Mouse (Mus musculus) intestine, postnatal 0 days (tissue): ENCODE measurements around the gene Ttf1. TPM values are rescaled to one million over a fixed set of nuclear protein-coding genes. Genes with fewer than 3 reads are reported as not detected.
A peak's percentile ranks its signal among the peaks of the same experiment; 100 is the strongest.
"Not testable (repeated sequence)": the region's sequence is repeated elsewhere in the genome, so short reads cannot be mapped to it uniquely, and the experiment has no call there.

ENCODE experiments used
- ATAC-seq: fragments of 200-750 bp; cut with Nextera tagmentation; 2 replicates; pipeline ENCODE4 v1.8.0; 2017; ENCODE audit warnings: mild to moderate bottlenecking, moderate TSS enrichment, moderate library complexity
- H3K27ac ChIP-seq: fragments of 300-500 bp; sonication (generic); 2 replicates; pipeline ENCODE4 v1.5.1; 2014; ENCODE audit warnings: mild to moderate bottlenecking, low read depth, low read length, moderate library complexity
- H3K27me3 ChIP-seq: fragments of 300-500 bp; sonication (generic); replicated peaks from 2 replicates; pipeline ENCODE4 v1.6.1; 2014; ENCODE audit warnings: low read length, mixed read lengths; ENCODE audit not compliant: control insufficient read depth, insufficient read depth
- H3K36me3 ChIP-seq: fragments of 300-500 bp; sonication (generic); 2 replicates; pipeline ENCODE4 v1.6.1; 2014; ENCODE audit warnings: mild to moderate bottlenecking, moderate library complexity; ENCODE audit not compliant: control insufficient read depth, insufficient read depth
- H3K4me1 ChIP-seq: fragments of 300-500 bp; sonication (generic); replicated peaks from 2 replicates; pipeline ENCODE4 v1.6.1; 2014; ENCODE audit warnings: antibody characterized with exemption, low read length, mixed read lengths; ENCODE audit not compliant: control insufficient read depth, insufficient read depth
- H3K4me2 ChIP-seq: fragments of 300-500 bp; sonication (generic); replicated peaks from 2 replicates; pipeline ENCODE4 v1.6.1; 2014; ENCODE audit warnings: low read depth, mild to moderate bottlenecking, moderate library complexity
- H3K4me3 ChIP-seq: fragments of 300-500 bp; sonication (generic); 2 replicates; pipeline ENCODE4 v1.5.1; 2014; ENCODE audit warnings: low read depth, low read length
- H3K9ac ChIP-seq: fragments of 300-500 bp; sonication (generic); 2 replicates; pipeline ENCODE4 v1.6.1; 2014; ENCODE audit warnings: mild to moderate bottlenecking, low read depth, low read length
- H3K9me3 ChIP-seq: fragments of 300-500 bp; sonication (generic); 2 replicates; pipeline ENCODE4 v1.6.1; 2016; ENCODE audit warnings: mixed run types; ENCODE audit not compliant: control insufficient read depth
- CTCF ChIP-seq: sonication (generic); IDR thresholded peaks from 2 replicates; pipeline ENCODE4 v1.5.1; 2016; ENCODE audit warnings: low read depth, mild to moderate bottlenecking, control low read depth, antibody characterized with exemption, moderate library complexity
- WGBS: fragments of 180-500 bp; shearing (Covaris S2); extraction: QIAGEN DNeasy Blood & Tissue Kit; methylation state at CpG from one replicate; pipeline ENCODE4 v1.1.7; 2014; 5-methylcytosine and 5-hydroxymethylcytosine counted together
- polyA plus RNA-seq: library from polyadenylated mRNA; unstranded; fragments of >200 nt; fragmentation: Nextera tagmentation; extraction: Ambion mirVana; gene quantifications from 2 replicates; pipeline ENCODE4 v1.2.1, GENCODE M21; 2015

The Ttf1 gene
- polyA plus RNA-seq, 1 experiment from 2014 or later: 4.3 TPM

GRCm38 (mm10) chr2:29075331-29076070 is 15.4 kb downstream of the Ttf1 start:
- no peaks in the 10 kb centered on the region for H3K9me3 ChIP-seq
- no peak overlapping the region for H3K27ac ChIP-seq
- H3K4me1 ChIP-seq: no peaks in the 10 kb centered on the region
- ATAC-seq: no peak
- no peak overlapping the region for H3K4me3 ChIP-seq
- no peak for TF ChIP-seq CTCF
- H3K36me3 ChIP-seq: peaks cover 87% of the 10 kb centered on the region
- 75% methylated on average over 11 of the region's 11 CpGs for WGBS
- no peak overlapping the region for H3K9ac ChIP-seq
- H3K27me3 ChIP-seq: no peaks in the 10 kb centered on the region
- H3K4me2 ChIP-seq: no peak overlapping the region

- TF ChIP-seq CTCF: no peak
- 78% methylated on average over 2 of the region's 2 CpGs for WGBS
- no peak overlapping the region for H3K9ac ChIP-seq
- no peaks in the 10 kb centered on the region for H3K4me1 ChIP-seq
- H3K4me2 ChIP-seq: no peak overlapping the region
- no peak overlapping the region for H3K4me3 ChIP-seq
- peaks cover 88% of the 10 kb centered on the region for H3K36me3 ChIP-seq
- H3K9me3 ChIP-seq: no peaks in the 10 kb centered on the region
- no peak for ATAC-seq
- no peaks in the 10 kb centered on the region for H3K27me3 ChIP-seq
- H3K27ac ChIP-seq: no peak overlapping the region
Measured at GRCm38 (mm10) chr2:29076226-29076625, 16.2 kb downstream of the Ttf1 start.

GRCm38 (mm10) chr2:29081965-29082364 is 21.9 kb downstream of the Ttf1 start:
- Histone ChIP-seq H3K36me3 (peaks cover 88% of the 10 kb centered on the region), H3K9ac (no peak overlapping the region), H3K9me3 (no peaks in the 10 kb centered on the region), H3K4me1 (no peaks in the 10 kb centered on the region), H3K4me2 (no peak overlapping the region), H3K27me3 (no peaks in the 10 kb centered on the region), H3K4me3 (no peak overlapping the region), H3K27ac (no peak overlapping the region)
- 66% methylated on average over 3 of the region's 3 CpGs for WGBS
- no peak for ATAC-seq
- TF ChIP-seq CTCF: peak; percentile 22

GRCm38 (mm10) chr2:29086026-29086425 is 26.0 kb downstream of the Ttf1 start:
- TF ChIP-seq CTCF: no peak
- H3K36me3 ChIP-seq: peaks cover 55% of the 10 kb centered on the region
- H3K27ac ChIP-seq: no peak overlapping the region
- no peaks in the 10 kb centered on the region for H3K27me3 ChIP-seq
- no peaks in the 10 kb centered on the region for H3K4me1 ChIP-seq
- H3K4me2 ChIP-seq: no peak overlapping the region
- H3K9me3 ChIP-seq: no peaks in the 10 kb centered on the region
- H3K4me3 ChIP-seq: no peak overlapping the region
- ATAC-seq: no peak
- no peak overlapping the region for H3K9ac ChIP-seq
- WGBS: 96% methylated on average over 7 of the region's 7 CpGs

- not testable (repeated sequence) for H3K9ac ChIP-seq, H3K4me3 ChIP-seq, H3K27me3 ChIP-seq, H3K4me1 ChIP-seq, H3K27ac ChIP-seq, H3K9me3 ChIP-seq, H3K4me2 ChIP-seq, ATAC-seq
- H3K36me3 ChIP-seq: peaks cover 25% of the 10 kb centered on the region
- WGBS: 73% methylated on average over 6 of the region's 6 CpGs
Measured at GRCm38 (mm10) chr2:29089276-29089675, 29.2 kb downstream of the Ttf1 start.

- Histone ChIP-seq H3K4me1 (no peaks in the 10 kb centered on the region), H3K9me3 (no peaks in the 10 kb centered on the region), H3K36me3 (no peaks in the 10 kb centered on the region), H3K27me3 (no peaks in the 10 kb centered on the region), H3K4me3 (no peak overlapping the region), H3K9ac (no peak overlapping the region), H3K27ac (no peak overlapping the region), H3K4me2 (no peak overlapping the region)
- no peak for ATAC-seq
- no peak for TF ChIP-seq CTCF
- 85% methylated on average over 8 of the region's 8 CpGs for WGBS
Measured at GRCm38 (mm10) chr2:29095674-29096073, 35.6 kb downstream of the Ttf1 start.

GRCm38 (mm10) chr2:29096751-29097150 is 36.7 kb downstream of the Ttf1 start:
- Histone ChIP-seq H3K4me3 (no peak overlapping the region), H3K4me2 (no peak overlapping the region), H3K36me3 (no peaks in the 10 kb centered on the region), H3K9me3 (no peaks in the 10 kb centered on the region), H3K27ac (no peak overlapping the region), H3K9ac (no peak overlapping the region), H3K27me3 (no peaks in the 10 kb centered on the region), H3K4me1 (no peaks in the 10 kb centered on the region)
- WGBS: 77% methylated on average over 4 of the region's 4 CpGs
- TF ChIP-seq CTCF: no peak
- ATAC-seq: no peak
